12 mouse cellular contexts compared by ENCODE assay signal in the genomic region with DNA sequence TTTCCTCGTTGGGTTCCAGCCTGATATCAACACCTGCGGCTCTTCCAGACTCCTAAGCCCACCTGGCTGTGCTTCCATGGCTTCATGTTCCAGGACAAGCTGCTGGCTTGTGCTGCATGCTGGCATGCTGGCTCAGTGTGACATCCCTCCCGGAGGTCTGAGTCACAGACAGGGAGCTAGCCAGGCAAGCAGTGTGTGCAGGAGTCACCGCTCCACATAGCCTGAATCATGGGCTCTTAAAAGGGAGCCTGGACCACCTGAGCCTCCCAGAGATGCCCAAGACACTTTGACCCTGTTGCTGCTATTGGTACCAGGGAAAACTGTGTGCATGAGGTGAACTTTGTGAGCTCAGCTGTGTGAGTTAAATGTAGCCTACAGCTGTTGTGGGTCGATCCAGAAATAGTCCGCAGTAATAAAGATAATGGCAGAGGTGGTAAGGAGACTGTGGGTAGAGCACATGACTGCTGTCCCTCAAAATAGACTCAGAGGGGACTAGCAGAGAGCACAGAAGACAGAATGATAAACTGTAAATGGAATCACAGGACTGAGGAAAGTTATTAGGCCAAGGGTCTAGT. TPM values are rescaled to one million over a fixed set of nuclear protein-coding genes. Genes with fewer than 3 reads are reported as not detected.
A peak's percentile ranks its signal among the peaks of the same experiment; 100 is the strongest.
DNase-seq lines count a peak whose midpoint lies in the region; ATAC-seq and TF ChIP-seq lines count a peak whose summit lies in the region.
"Had no signal": no experiment of that assay in that cellular context is flagged by ENCODE, and none has a peak within 500 bp of the region (broad histone marks: within the 10 kb centered on the region; RNA-seq: fewer than 3 reads in every experiment).

No protein-coding gene starts in this region.

- DNase-seq in adrenal gland, postnatal 36 days = peak; percentile 16 to 21
- no peak for DNase-seq in adrenal gland, postnatal 14 days
- peak; percentile 18 for DNase-seq in CH12.LX (ENCODE audit: extremely low read depth)
- peak; percentile 45 to 48 for DNase-seq in gastrocnemius, postnatal 36 days
- DNase-seq in heart, postnatal 0 days (ENCODE audit: low spot score) = peak; percentile 86
- DNase-seq in thymus, postnatal 36 days = no peak
- no peak for DNase-seq in retina, postnatal 1 day
- DNase-seq in thymus, postnatal 25 days = no peak
- DNase-seq: kidney, postnatal 4 days; thymus, adult 2 months had no signal

- dilution Hi-C loops in CH12.LX (cut with MboI; ENCODE audit: extremely low pct_ligation_motif_present, extremely low pct_unique_long_range_greater_than_20kb, low sequenced_read_pairs) = no loop called here

- no peak overlapping the region for H3K27ac ChIP-seq in CH12.LX (ENCODE audit: insufficient read depth, low read depth)
- peak overlapping the region; percentile 91 for H3K27ac ChIP-seq in heart, postnatal 0 days (ENCODE audit: low read depth)
- H3K27ac ChIP-seq: liver, embryonic 15.5 days; macrophage had no signal

- intact Hi-C loops in gastrocnemius, postnatal 36 days (cut with DNase I) = no loop called here

- H3K4me3 ChIP-seq in CH12.LX (replicated peaks in 1 of 3; ENCODE audit: low read depth in 2 of 3, low read length in 2 of 3, poor library complexity in 1 of 3) = no peak overlapping the region
- no peak overlapping the region for H3K4me3 ChIP-seq in heart, postnatal 0 days (ENCODE audit: low read depth, low read length)
- H3K4me3 ChIP-seq: liver, embryonic 15.5 days had no signal

- in situ Hi-C loops in CH12.LX (cut with MboI; ENCODE audit: low pct_ligation_motif_present, low pct_unique_long_range_greater_than_20kb, low sequenced_read_pairs) = no loop called here

- ATAC-seq in heart, postnatal 0 days (ENCODE audit: insufficient read depth, low read depth) = peak; percentile 96

- no peaks in the 10 kb centered on the region for H3K79me2 ChIP-seq in CH12.LX (replicated peaks; ENCODE audit: control insufficient read depth, extremely low read depth, insufficient read depth, poor library complexity, severe bottlenecking)

- WGBS in heart, postnatal 0 days = 37% methylated on average over 6 of the region's 6 CpGs

- peaks cover 0 to 15% of the 10 kb centered on the region in 2 experiments; a peak in 2 of 4 replicates for H3K4me1 ChIP-seq in CH12.LX (ENCODE audit: control insufficient read depth in 1 of 2, insufficient read depth in 2 of 2)
- peaks cover 16% of the 10 kb centered on the region for H3K4me1 ChIP-seq in heart, postnatal 0 days (ENCODE audit: control insufficient read depth, insufficient read depth)
- H3K4me1 ChIP-seq: liver, embryonic 15.5 days had no signal

- no peak overlapping the region for H3K9ac ChIP-seq in CH12.LX (ENCODE audit: insufficient read depth, low read depth)
- no peak overlapping the region for H3K9ac ChIP-seq in heart, postnatal 0 days (replicated peaks; ENCODE audit: low read depth, low read length)
- H3K9ac ChIP-seq: liver, embryonic 15.5 days had no signal

- no peak for TF ChIP-seq RAD21 in CH12.LX (IDR thresholded peaks at IDR 0.05; ENCODE audit: low read depth, low read length)

- no peaks in the 10 kb centered on the region for H3K27me3 ChIP-seq in CH12.LX (replicated peaks)
- no peaks in the 10 kb centered on the region for H3K27me3 ChIP-seq in heart, postnatal 0 days (ENCODE audit: control insufficient read depth, insufficient read depth, low read length)
- H3K27me3 ChIP-seq: liver, embryonic 15.5 days had no signal

- no peak overlapping the region for H3K4me2 ChIP-seq in CH12.LX (ENCODE audit: insufficient read depth, low read depth, poor library complexity, severe bottlenecking)
- 0 out of 2 replicates have a peak overlapping the region, but pooled peaks have one; percentile 5 for H3K4me2 ChIP-seq in heart, postnatal 0 days (ENCODE audit: low read depth, low read length)
- H3K4me2 ChIP-seq: liver, embryonic 15.5 days had no signal

- TF ChIP-seq CTCF in CH12.LX (conservative IDR thresholded peaks at IDR 0.05 in 1 of 2, IDR thresholded peaks at IDR 0.05 in 1 of 2; ENCODE audit: low read depth in 2 of 2, low read length in 2 of 2) = no peak
- no peak for TF ChIP-seq CTCF in heart, postnatal 0 days (IDR thresholded peaks at IDR 0.05; ENCODE audit: low read depth)

- TF ChIP-seq EP300 in CH12.LX (IDR thresholded peaks at IDR 0.05; ENCODE audit: low read length) = no peak
- TF ChIP-seq EP300 in heart, postnatal 0 days (IDR thresholded peaks at IDR 0.05; ENCODE audit: low read depth) = peak; percentile 84

- no peaks in the 10 kb centered on the region for H3K9me3 ChIP-seq in CH12.LX (replicated peaks; ENCODE audit: low read length)
- H3K9me3 ChIP-seq in heart, postnatal 0 days (replicated peaks; ENCODE audit: control insufficient read depth, low read length) = no peaks in the 10 kb centered on the region
- H3K9me3 ChIP-seq: liver, embryonic 15.5 days had no signal

- peaks cover 11 to 53% of the 10 kb centered on the region in 2 experiments for H3K36me3 ChIP-seq in CH12.LX (replicated peaks in 1 of 2; ENCODE audit: control insufficient read depth in 1 of 2, insufficient read depth in 1 of 2, low read length in 1 of 2)
- H3K36me3 ChIP-seq in heart, postnatal 0 days (replicated peaks; ENCODE audit: control insufficient read depth, insufficient read depth, low read length) = no peaks in the 10 kb centered on the region

- TF ChIP-seq POLR2A in CH12.LX (IDR thresholded peaks at IDR 0.05; ENCODE audit: low read depth, low read length) = no peak

TF ChIP-seq in CH12.LX, 34 proteins besides CTCF, POLR2A, EP300 and RAD21:
- TF ChIP-seq JUND (conservative IDR thresholded peaks at IDR 0.05; ENCODE audit: low read depth, low read length) = no peak
- no peak for TF ChIP-seq ELF1 (IDR thresholded peaks at IDR 0.05; ENCODE audit: low read depth, low read length)
- TF ChIP-seq SMC3 (IDR thresholded peaks at IDR 0.05; ENCODE audit: low read depth, low read length) = no peak
TF ChIP-seq in CH12.LX: peak in this region for 0.

RNA-seq across cellular contexts. Expression of a gene that starts 37.5 kb away (rescaled TPM):
- 100 to 1,000 TPM; 172 to 189 TPM for total RNA-seq in adrenal gland, postnatal 36 days (2021)
- 159 and 160 TPM in 2 replicates for total RNA-seq in adrenal gland, postnatal 14 days (2021)
- total RNA-seq in CH12.LX (2012; rRNA removed) (212 and 219 TPM in 2 replicates), CH12.LX (2014; rRNA removed) (416 and 466 TPM in 2 replicates)
- 186 and 187 TPM in 2 replicates for polyA plus RNA-seq in CH12.LX (2012; ENCODE audit: insufficient read length, low read depth)
- 100 to 1,000 TPM in 1 of 2 experiments, 10 to 100 TPM in 1; 85.0 to 103 TPM for total RNA-seq in gastrocnemius, postnatal 36 days (2021)
- total RNA-seq in heart, postnatal 0 days (2014; rRNA removed; ENCODE audit: low replicate concordance) = 91.4 and 112 TPM in 2 replicates
- 228 and 230 TPM in 2 replicates for polyA plus RNA-seq in heart, postnatal 0 days (2015; fragmentation: Nextera tagmentation; extraction: Ambion mirVana)

RNA-seq across cellular contexts. Expression of a gene that starts 37.7 kb away (rescaled TPM):
- 10 to 100 TPM; 24.5 to 27.7 TPM for total RNA-seq in adrenal gland, postnatal 36 days (2021)
- total RNA-seq in adrenal gland, postnatal 14 days (2021) = 25.9 and 33.1 TPM in 2 replicates
- total RNA-seq in CH12.LX (2012; rRNA removed) (26.5 and 31.4 TPM in 2 replicates), CH12.LX (2014; rRNA removed) (71.4 and 71.7 TPM in 2 replicates)
- 43.0 and 52.8 TPM in 2 replicates for polyA plus RNA-seq in CH12.LX (2012; ENCODE audit: insufficient read length, low read depth)
- total RNA-seq in gastrocnemius, postnatal 36 days (2021) = 1 to 10 TPM; 5.9 to 8.2 TPM
- total RNA-seq in heart, postnatal 0 days (2014; rRNA removed; ENCODE audit: low replicate concordance) = 22.5 and 26.7 TPM in 2 replicates
- 14.7 and 16.5 TPM in 2 replicates for polyA plus RNA-seq in heart, postnatal 0 days (2015; fragmentation: Nextera tagmentation; extraction: Ambion mirVana)

Comparison
In these comparisons a context has a peak if more than half of its experiments do, and no peak if none do; other contexts are left out.
1. DNase-seq: peak in adrenal gland, postnatal 36 days (2 of 2), CH12.LX (single experiment), gastrocnemius, postnatal 36 days (2 of 2) and heart, postnatal 0 days (single experiment); none in adrenal gland, postnatal 14 days (single experiment), thymus, postnatal 36 days (0 of 2), retina, postnatal 1 day (single experiment) and thymus, postnatal 25 days (single experiment).